Mouse (Mus musculus): ENCODE results near the gene Camk2n2.
A peak's percentile ranks its signal among the peaks of the same experiment; 100 is the strongest.

DNA sequence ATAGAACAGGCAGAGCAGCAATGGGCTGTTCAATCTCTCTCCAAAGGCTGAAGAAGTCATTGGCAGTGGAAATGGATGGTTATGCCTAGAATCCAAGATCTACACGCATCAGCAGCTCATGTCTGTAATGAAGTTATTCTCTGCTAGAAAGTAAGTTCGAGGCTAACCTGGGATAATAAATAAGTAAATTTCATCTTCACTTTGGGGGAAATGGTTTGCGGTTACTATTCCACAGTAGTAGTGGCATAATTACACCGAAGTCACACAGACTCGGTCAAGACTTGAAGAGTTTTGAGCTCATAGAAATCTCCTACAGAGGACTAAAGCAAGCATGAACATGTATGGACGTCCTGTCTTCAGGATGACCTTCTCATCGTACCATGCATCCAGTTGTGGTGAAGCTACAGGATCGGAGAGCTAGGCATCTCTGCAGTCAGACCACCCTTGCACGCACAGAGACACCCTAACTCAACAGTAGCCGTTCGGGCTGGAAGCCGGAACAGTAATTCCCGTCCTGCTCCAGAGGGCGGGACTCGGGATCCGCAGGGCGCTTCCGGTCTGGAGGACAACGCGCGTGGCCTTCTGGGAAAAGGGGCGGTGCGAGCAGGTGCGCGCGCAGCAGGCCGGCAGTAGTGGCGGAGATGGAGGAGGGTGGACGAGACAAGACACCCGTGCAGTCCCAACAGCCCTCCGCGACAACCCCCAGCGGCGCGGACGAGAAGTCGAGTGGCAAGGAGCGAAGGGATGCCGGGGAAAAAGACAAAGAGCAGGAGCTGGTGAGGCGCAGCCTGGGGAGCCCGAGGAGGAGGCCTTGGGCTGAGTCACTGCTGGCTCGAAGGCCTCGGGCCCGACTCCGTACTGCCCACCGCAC, 30.2 kb upstream of the Camk2n2 start, which contains the start of gene Psmd2:
- TF ChIP-seq POLR2A (IDR thresholded peaks at IDR 0.05; ENCODE audit: low read depth, low read length), result peak; percentile 50
- TF ChIP-seq CTCF (IDR thresholded peaks at IDR 0.05; ENCODE audit: extremely low read depth, insufficient read depth, insufficient read length, insufficient replicate concordance), result no peak
